Mouse (Mus musculus) CD4-positive, CD25-positive, alpha-beta regulatory T cell, adult 2 months (primary cell): ENCODE measurements around the gene Dppa3.
A peak's percentile ranks its signal among the peaks of the same experiment; 100 is the strongest.

ENCODE experiments used
- DNase-seq: peaks from one replicate; pipeline ENCODE4 v3.0.0-alpha.2; 2012; ENCODE audit warnings: low read depth, low spot score

Dppa3 gene

GRCm38 (mm10) chr6:122626110-122626509 is at the start of gene Dppa3:
Gene Dppa3 (plus strand): TSS chr6:122626410.
- no peak for DNase-seq

- DNase-seq = no peak
Measured at GRCm38 (mm10) chr6:122577030-122577429, 49.2 kb upstream of the Dppa3 start.

- no peak for DNase-seq
Measured at GRCm38 (mm10) chr6:122579086-122579485, 47.1 kb upstream of the Dppa3 start.

- DNase-seq = no peak
Measured at GRCm38 (mm10) chr6:122591027-122591758, 35.0 kb upstream of the Dppa3 start.

- no peak for DNase-seq
Measured at GRCm38 (mm10) chr6:122592905-122593304, 33.3 kb upstream of the Dppa3 start.

- DNase-seq = peak; percentile 32
Measured at GRCm38 (mm10) chr6:122595637-122596036, 30.6 kb upstream of the Dppa3 start.

- no peak for DNase-seq
Measured at GRCm38 (mm10) chr6:122596608-122597007, 29.6 kb upstream of the Dppa3 start.

- DNase-seq = no peak
Measured at GRCm38 (mm10) chr6:122598014-122598413, 28.2 kb upstream of the Dppa3 start.

GRCm38 (mm10) chr6:122598436-122598835 is 27.8 kb upstream of the Dppa3 start:
- DNase-seq = peak; percentile 22

GRCm38 (mm10) chr6:122599054-122599737 is 27.0 kb upstream of the Dppa3 start:
- DNase-seq = no peak

GRCm38 (mm10) chr6:122600066-122600646 is 26.1 kb upstream of the Dppa3 start:
- DNase-seq = no peak

- no peak for DNase-seq
Measured at GRCm38 (mm10) chr6:122601031-122601430, 25.2 kb upstream of the Dppa3 start.

GRCm38 (mm10) chr6:122601615-122602014 is 24.6 kb upstream of the Dppa3 start:
- no peak for DNase-seq

GRCm38 (mm10) chr6:122602242-122602991 is 23.8 kb upstream of the Dppa3 start, which contains the start of gene Apobec1:
Gene Apobec1 (minus strand): TSS chr6:122602444.
- peak; percentile 90 for DNase-seq

GRCm38 (mm10) chr6:122602992-122603322 is 23.3 kb upstream of the Dppa3 start:
- DNase-seq = peak; percentile 49

GRCm38 (mm10) chr6:122604260-122604659 is 21.9 kb upstream of the Dppa3 start:
- no peak for DNase-seq

GRCm38 (mm10) chr6:122605483-122605882 is 20.7 kb upstream of the Dppa3 start:
- DNase-seq = peak; percentile 64

GRCm38 (mm10) chr6:122606661-122607060 is 19.5 kb upstream of the Dppa3 start:
- DNase-seq = no peak

GRCm38 (mm10) chr6:122607700-122608099 is 18.5 kb upstream of the Dppa3 start:
- DNase-seq = no peak

- no peak for DNase-seq
Measured at GRCm38 (mm10) chr6:122608434-122609376, 17.5 kb upstream of the Dppa3 start.

- DNase-seq = no peak
Measured at GRCm38 (mm10) chr6:122609377-122609728, 16.9 kb upstream of the Dppa3 start.
